Mouse (Mus musculus) limb, embryonic 14.5 days (tissue): ENCODE results near the gene Dlx1. TPM values are rescaled to one million over a fixed set of nuclear protein-coding genes. Genes with fewer than 3 reads are reported as not detected.

ENCODE experiments used
- ATAC-seq: fragments of 200-750 bp; cut with Nextera tagmentation; 2 replicates; pipeline ENCODE4 v1.8.0; 2017; ENCODE audit warnings: low read depth, moderate number of reproducible peaks, moderate TSS enrichment; ENCODE audit not compliant: low FRiP score
- DNase-seq: peaks from one replicate; pipeline ENCODE4 v3.0.0-alpha.2; 2015; ENCODE audit warnings: low spot score
- H3K27ac ChIP-seq: fragments of 300-500 bp; sonication (generic); replicated peaks from 2 replicates; pipeline ENCODE4 v1.5.1; 2014; ENCODE audit warnings: low read depth, mild to moderate bottlenecking, low read length, moderate library complexity, mixed read lengths
- H3K27me3 ChIP-seq: fragments of 300-500 bp; sonication (generic); 2 replicates; pipeline ENCODE4 v1.6.1; 2014; ENCODE audit warnings: low read length, mixed read lengths; ENCODE audit not compliant: control insufficient read depth, insufficient read depth
- H3K36me3 ChIP-seq: fragments of 300-500 bp; sonication (generic); 2 replicates; pipeline ENCODE4 v1.6.1; 2014; ENCODE audit warnings: mild to moderate bottlenecking, low read length, moderate library complexity, mixed read lengths; ENCODE audit not compliant: control insufficient read depth, insufficient read depth
- H3K4me1 ChIP-seq: fragments of 300-500 bp; sonication (generic); 2 replicates; pipeline ENCODE4 v1.6.1; 2014; ENCODE audit warnings: antibody characterized with exemption, low read length, mixed read lengths; ENCODE audit not compliant: control insufficient read depth, insufficient read depth
- H3K4me2 ChIP-seq: fragments of 300-500 bp; sonication (generic); replicated peaks from 2 replicates; pipeline ENCODE4 v1.6.1; 2014; ENCODE audit warnings: low read depth, mild to moderate bottlenecking, low read length, moderate library complexity; ENCODE audit not compliant: severe bottlenecking
- H3K4me3 ChIP-seq: fragments of 300-500 bp; sonication (generic); replicated peaks from 2 replicates; pipeline ENCODE4 v1.5.1; 2014; ENCODE audit warnings: low read length
- H3K9ac ChIP-seq: fragments of 300-500 bp; sonication (generic); 2 replicates; pipeline ENCODE4 v1.6.1; 2014; ENCODE audit warnings: mild to moderate bottlenecking, low read depth, low read length, moderate library complexity; ENCODE audit not compliant: severe bottlenecking
- H3K9me3 ChIP-seq: fragments of 300-500 bp; sonication (generic); 2 replicates; pipeline ENCODE4 v1.6.1; 2016; ENCODE audit warnings: low read length; ENCODE audit not compliant: control insufficient read depth
- POLR2A ChIP-seq: fragments of 200-500 bp; IDR thresholded peaks from 2 replicates; pipeline ENCODE4 v1.8.0; 2012; ENCODE audit warnings: inconsistent platforms, mild to moderate bottlenecking, moderate library complexity, borderline replicate concordance; ENCODE audit not compliant: insufficient read depth, insufficient read length; ENCODE audit errors: extremely low read depth
- WGBS: fragments of 180-500 bp; shearing (Covaris S2); extraction: QIAGEN DNeasy Blood & Tissue Kit; methylation state at CpG from one replicate; pipeline ENCODE4 v1.1.7; 2014; 5-methylcytosine and 5-hydroxymethylcytosine counted together
- polyA plus RNA-seq, 2 experiments: library from polyadenylated mRNA; depleted of rRNA in 1 of 2; stranded (reverse) in 1 of 2; unstranded in 1 of 2; fragments of >200 nt; fragmentation: Nextera tagmentation in 1 of 2; extraction: Ambion mirVana in 1 of 2; gene quantifications; 2 replicates each; pipeline versions ENCODE4 v1.2.1 to v1.2.3; 2012 to 2014

The Dlx1 gene
- polyA plus RNA-seq, 2 experiments: 4.1 to 4.3 TPM

GRCm38 (mm10) chr2:71543948-71544347 lies 16.0 kb downstream of the Dlx1 start:
- peak overlapping the region; percentile 21; the same call in 1 of the 2 replicates for H3K4me2 ChIP-seq
- ATAC-seq (no peak), DNase-seq (no peak)
- H3K4me3 ChIP-seq: peak overlapping the region; percentile 47
- H3K4me1 ChIP-seq: peaks cover 28% of the 10 kb centered on the region
- TF ChIP-seq POLR2A: no peak
- H3K9ac ChIP-seq: 0 out of 2 replicates have a peak overlapping the region, but pooled peaks have one; percentile 5
- 2% methylated on average over 19 of the region's 20 CpGs for WGBS
- no peaks in the 10 kb centered on the region for H3K9me3 ChIP-seq
- no peaks in the 10 kb centered on the region for H3K36me3 ChIP-seq
- H3K27ac ChIP-seq: no peak overlapping the region
- peaks cover 89% of the 10 kb centered on the region for H3K27me3 ChIP-seq

- ATAC-seq (no peak), DNase-seq (no peak)
- H3K4me1 ChIP-seq: peaks cover 28% of the 10 kb centered on the region
- no peak for TF ChIP-seq POLR2A
- H3K36me3 ChIP-seq: no peaks in the 10 kb centered on the region
- peak overlapping the region; percentile 5; the same call in 1 of the 2 replicates for H3K9ac ChIP-seq
- no peaks in the 10 kb centered on the region for H3K9me3 ChIP-seq
- H3K27me3 ChIP-seq: peaks cover 89% of the 10 kb centered on the region
- peak overlapping the region; percentile 47 for H3K4me3 ChIP-seq
- 2% methylated on average over 60 of the region's 61 CpGs for WGBS
- H3K27ac ChIP-seq: no peak overlapping the region
- H3K4me2 ChIP-seq: peak overlapping the region; percentile 21
Measured at GRCm38 (mm10) chr2:71544391-71545285, 16.7 kb downstream of the Dlx1 start.

- Histone ChIP-seq H3K4me3 (peak overlapping the region; percentile 47), H3K27ac (no peak overlapping the region), H3K9ac (peak overlapping the region; percentile 38; the same call in 1 of the 2 replicates), H3K9me3 (no peaks in the 10 kb centered on the region), H3K4me2 (peak overlapping the region; percentile 98), H3K4me1 (peaks cover 28% of the 10 kb centered on the region), H3K36me3 (no peaks in the 10 kb centered on the region), H3K27me3 (peaks cover 84% of the 10 kb centered on the region)
- WGBS: 1% methylated on average over 29 of the region's 32 CpGs
- no peak for ATAC-seq
- TF ChIP-seq POLR2A: no peak
- no peak for DNase-seq
Measured at GRCm38 (mm10) chr2:71545401-71545881, 17.5 kb downstream of the Dlx1 start.

DNA sequence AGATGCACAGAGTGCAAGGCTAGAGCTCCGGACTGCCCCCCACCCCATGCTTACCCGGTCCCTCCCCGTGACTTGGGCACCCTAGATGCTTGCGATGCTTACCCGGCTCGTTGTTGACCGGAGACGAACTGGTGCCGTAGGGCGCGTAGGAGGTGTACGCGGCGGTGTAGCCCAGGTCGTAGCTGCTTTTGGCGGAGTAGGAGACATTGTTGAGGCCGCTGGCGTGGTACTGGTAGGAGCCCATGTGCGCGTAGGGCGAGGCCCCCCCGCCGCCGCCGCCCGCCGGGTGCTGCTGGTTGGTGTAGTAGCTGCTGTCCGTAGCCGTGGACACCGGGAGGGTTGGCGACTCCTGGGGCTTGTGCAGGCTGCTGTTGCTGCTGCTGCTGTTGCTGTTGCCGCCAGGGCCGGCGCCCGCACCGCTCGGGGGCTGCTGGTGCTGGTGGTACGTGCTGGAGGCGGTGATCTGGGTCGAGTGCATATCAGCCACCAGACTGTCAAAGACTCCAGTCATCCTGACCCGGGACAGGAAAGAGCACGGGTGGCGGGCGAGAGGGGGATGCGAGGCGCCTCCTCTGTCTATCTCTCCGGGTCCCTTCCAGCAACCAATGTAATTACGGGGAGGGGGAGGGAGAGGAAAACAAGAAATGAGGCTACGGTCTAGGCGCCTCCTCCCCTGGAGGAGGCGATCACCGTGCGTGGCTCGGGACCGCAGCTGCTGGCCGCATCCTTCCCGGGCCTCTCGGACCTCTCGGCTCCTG lies 18.1 kb downstream of the Dlx1 start:
- peak overlapping the region; percentile 47 for H3K4me3 ChIP-seq
- peaks cover 78% of the 10 kb centered on the region for H3K27me3 ChIP-seq
- no peak overlapping the region for H3K27ac ChIP-seq
- WGBS: under 1% methylated on average over 45 of the region's 59 CpGs
- H3K4me2 ChIP-seq: peak overlapping the region; percentile 98
- peak overlapping the region; percentile 38 for H3K9ac ChIP-seq
- H3K36me3 ChIP-seq: no peaks in the 10 kb centered on the region
- ATAC-seq: peak; percentile 16
- TF ChIP-seq POLR2A: no peak
- DNase-seq: no peak
- peaks cover 23% of the 10 kb centered on the region for H3K4me1 ChIP-seq
- H3K9me3 ChIP-seq: no peaks in the 10 kb centered on the region

GRCm38 (mm10) chr2:71546640-71547071 lies 18.7 kb downstream of the Dlx1 start, which contains the start of gene Dlx2:
Gene Dlx2, minus strand, starts transcription at chr2:71546754.
- H3K36me3 ChIP-seq: no peaks in the 10 kb centered on the region
- no peak within 1 kb of the TSS for H3K27ac ChIP-seq
- H3K4me3 ChIP-seq: peak within 1 kb of the TSS; percentile 47
- DNase-seq (no peak), ATAC-seq (peak; percentile 63; the same call in 1 of the 2 replicates)
- no peaks in the 10 kb centered on the region for H3K9me3 ChIP-seq
- H3K4me1 ChIP-seq: peaks cover 18% of the 10 kb centered on the region
- peaks cover 78% of the 10 kb centered on the region for H3K27me3 ChIP-seq
- peak within 1 kb of the TSS; percentile 38 for H3K9ac ChIP-seq
- WGBS: under 1% methylated on average over 37 of the region's 37 CpGs
- peak within 1 kb of the TSS; percentile 98 for H3K4me2 ChIP-seq
- TF ChIP-seq POLR2A: no peak
